Mouse (Mus musculus) cerebellum, adult 8-10 months (tissue): ENCODE measurements around the gene Prss36.
A peak's percentile ranks its signal among the peaks of the same experiment; 100 is the strongest.
"Not testable (repeated sequence)": the region's sequence is repeated elsewhere in the genome, so short reads cannot be mapped to it uniquely, and the experiment has no call there.

Source experiments
- DNase-seq: peaks from one replicate; pipeline ENCODE4 v3.0.0; 2022

Prss36 gene

DNA sequence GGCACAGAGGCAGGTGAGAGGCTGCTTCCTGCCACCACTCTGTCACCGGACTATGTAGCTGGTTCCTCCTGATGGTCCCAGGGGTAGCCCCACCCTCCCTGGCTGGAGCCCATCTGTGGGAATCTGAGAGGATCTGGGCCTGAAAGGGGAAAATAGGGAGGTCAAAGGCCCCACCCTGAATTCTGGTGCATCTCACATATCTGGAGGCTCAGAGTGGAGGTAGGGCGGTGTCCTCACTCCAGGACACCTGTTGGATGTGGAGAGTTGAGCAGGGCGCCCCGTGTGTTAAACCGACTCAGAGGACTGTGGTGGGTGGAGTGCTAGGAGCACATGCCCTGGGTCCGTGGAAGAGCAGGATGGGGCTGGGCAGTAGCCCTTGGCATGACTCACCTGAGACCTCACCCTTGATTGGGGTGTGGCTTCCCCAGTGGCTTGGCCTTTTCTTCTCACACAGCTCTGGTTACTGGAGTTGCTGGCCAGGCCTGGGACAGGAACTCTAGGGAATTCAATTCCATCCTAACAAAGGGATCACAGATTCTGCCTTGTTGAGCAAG, at the start of gene Prss36:
Prss36 (minus strand) TSS at position 256 of the 554 bp plus-strand sequence.
- DNase-seq: no peak

DNA sequence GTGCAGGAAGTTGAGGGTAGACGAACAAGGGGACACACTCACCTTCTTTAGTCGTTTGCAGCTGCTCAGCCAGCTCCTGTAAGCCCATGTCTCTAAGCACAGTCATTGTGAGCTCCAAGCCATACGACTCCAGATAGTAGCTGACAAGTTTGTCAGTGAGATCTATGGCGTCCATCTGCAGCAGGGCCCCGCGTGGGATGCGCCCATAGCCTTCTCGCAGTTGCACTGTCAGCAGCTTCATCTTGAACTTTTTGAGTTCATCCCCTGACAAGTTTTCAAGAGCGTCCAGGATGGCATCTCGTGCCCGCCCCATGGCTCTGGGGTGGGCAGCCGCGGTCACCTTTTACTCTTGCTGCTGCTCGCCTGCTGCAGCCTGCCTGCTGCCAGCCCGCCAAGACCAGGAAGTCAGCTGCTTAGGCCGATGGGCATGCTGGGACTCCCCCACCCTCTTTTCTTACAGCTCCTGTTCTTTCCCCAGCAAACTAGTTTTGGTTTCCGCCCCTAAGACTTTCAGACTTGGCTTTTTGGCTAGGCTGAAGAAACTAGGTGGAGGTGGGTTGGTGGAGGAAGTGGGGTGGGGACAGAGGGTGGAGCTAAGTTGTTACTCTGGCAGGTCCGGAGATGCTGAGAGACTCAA, 46.9 kb upstream of the Prss36 start, which contains the start of gene Pycard:
Pycard (minus strand) TSS at position 527 of the 637 bp plus-strand sequence.
- no peak for DNase-seq

DNA sequence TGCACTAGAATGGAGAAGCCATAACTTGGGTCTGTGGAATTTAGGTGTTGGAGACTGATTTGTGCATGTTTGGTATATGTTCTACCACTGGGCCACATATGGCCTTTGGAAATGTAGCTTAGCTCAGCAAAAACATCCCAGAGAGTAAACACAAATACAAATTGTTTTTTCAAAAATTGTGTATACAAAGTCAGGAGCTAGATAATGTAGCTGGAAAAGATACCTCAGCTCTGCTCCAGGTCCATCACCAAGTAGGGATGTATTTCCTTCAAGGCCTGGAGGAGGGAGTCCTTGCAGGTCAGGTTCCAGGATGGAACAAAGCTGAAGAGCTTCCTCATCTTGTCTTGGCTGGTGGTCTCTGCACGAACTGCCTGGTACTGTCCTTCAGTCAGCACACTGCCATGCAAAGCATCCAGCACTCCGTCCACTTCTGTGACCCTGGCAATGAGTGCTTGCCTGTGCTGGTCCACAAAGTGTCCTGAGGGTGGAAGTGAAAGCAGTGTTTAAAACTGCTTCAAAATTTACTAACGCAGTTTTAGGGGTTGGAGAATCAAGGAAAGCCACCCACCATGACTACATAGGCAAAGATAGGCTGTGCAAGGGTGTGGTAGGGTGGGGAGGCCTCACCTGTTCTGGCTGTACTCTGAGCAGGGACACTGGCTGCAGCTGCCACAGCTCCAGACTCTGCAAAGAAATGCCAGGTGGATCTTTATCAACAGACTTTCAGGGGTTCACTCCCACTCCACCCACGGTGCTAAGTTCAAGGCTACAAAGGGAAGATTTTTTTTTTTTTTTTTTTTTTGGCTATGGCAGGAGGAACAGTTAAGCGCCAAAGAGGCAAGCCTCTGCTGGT, 46.2 kb upstream of the Prss36 start:
- no peak for DNase-seq

DNA sequence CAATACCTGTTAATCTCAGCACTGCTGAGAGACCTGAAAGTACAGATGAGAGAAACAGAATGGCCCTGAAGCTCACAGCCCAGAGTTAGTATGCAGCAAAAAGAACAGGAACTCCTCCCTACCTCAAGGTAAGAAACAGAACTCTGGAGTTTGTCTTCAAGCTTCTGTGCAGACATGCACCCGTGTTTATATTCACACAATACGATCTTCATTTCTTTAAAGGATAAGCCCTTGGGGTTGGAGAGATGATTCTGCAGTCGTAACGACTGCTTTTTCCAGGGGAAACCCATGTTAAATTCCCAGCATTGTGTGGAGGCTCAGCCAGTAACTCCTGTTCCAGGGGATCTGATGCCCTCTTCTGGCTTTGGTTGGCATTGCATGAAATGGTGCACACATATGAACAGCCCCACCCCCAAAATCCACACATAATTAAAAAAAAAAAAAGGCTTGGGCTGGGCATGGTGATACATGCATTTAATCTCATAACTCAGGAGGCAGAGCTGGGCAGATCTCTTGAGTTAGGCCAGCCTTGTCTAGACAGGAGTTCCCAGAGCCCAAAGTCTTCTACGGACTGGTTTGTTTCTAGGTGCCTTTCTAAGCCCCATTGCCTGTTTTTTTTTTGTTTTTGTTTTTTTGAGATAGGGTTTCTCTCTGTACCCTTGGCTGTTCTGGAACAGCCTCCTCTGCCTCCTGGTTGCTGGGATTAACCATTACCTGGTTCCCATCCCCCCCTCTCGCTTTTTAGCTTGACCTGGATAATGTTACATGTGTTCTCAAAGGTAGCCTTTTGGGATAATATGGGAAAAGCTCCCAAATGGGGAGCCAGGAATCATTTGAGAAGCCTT, 45.3 kb upstream of the Prss36 start:
- peak; percentile 68 for DNase-seq

DNA sequence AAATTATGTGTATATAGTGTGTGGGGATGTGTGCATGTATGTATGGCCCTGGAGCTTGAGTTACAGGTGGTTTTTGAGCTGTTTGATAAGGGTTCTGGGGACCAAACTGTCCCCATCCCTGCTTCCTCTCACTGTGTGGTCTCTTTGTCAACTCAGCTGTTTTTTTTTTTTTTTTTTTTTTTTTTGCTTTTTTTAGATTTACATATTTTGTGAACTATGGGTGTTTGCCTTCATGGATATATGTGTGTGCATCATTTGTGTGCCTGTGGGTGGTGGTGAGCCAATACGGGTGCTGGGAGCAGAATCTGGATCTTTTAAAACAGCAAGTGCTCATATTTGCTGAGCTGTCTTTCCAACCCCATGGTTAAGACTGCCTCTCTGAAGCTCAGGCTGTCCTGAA, 42.4 kb upstream of the Prss36 start:
- no peak for DNase-seq

DNA sequence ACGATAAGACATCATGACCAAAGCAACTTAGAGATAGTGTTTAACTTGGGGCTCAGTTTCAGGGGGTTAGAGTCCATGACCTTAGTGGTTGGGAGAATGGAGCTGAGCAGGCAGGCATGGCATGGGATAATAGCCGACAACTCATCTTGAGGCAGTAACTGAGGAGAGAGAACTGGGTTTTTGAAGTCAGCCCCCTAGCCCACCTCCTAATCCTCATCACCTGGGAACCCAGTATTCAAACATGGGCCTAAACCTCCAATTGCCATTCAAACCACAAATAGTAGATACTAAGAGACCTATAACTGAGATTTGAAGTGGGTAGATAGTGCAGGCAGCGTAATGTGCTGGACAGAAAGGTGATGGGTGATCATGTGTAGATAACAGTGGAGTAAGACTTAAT, 34.1 kb upstream of the Prss36 start:
- no peak for DNase-seq

DNA sequence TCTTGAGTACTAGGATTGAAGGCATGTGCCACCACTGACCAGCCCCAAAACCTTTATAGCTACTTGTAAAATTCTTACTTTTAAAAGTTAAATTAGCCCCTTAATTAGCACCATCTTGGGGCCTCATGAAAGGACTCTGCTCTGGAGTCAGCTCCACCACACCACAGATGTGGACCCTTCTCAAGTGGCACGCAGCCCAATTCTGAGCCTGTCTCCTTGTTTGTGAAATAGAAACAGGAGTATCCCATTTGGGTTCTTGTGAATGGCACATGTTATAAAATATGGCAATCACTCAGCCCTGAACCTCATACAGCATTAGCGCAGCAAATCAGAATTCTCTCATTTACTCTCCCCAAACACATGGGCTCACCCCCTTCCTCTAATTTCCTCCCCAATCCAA, 32.3 kb upstream of the Prss36 start:
- DNase-seq: no peak

DNA sequence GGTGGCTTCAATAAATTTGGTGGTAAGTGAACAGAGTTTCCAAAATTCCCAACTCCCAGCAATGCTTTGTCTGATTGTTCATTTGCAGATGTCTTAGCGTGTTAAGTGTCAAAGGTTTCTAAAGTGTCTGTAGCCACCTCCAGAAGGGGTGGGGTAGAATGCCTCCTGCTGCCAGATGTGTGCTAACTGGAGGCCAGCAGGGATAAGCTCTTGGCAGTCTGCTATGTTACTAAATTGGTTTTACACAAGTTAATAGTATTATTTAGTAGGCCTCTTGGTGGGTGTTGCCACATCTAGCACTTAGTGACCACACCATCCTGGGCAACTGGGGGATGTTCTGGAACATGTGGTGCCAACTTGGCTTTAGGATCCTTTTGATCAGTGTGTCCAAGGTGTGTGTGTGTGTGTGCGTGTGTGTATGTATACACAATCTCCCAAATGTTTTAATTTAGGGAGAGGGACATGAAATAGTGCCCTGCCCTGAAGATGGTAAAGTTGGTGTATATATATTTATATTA, 27.9 kb upstream of the Prss36 start:
- DNase-seq: no peak

DNA sequence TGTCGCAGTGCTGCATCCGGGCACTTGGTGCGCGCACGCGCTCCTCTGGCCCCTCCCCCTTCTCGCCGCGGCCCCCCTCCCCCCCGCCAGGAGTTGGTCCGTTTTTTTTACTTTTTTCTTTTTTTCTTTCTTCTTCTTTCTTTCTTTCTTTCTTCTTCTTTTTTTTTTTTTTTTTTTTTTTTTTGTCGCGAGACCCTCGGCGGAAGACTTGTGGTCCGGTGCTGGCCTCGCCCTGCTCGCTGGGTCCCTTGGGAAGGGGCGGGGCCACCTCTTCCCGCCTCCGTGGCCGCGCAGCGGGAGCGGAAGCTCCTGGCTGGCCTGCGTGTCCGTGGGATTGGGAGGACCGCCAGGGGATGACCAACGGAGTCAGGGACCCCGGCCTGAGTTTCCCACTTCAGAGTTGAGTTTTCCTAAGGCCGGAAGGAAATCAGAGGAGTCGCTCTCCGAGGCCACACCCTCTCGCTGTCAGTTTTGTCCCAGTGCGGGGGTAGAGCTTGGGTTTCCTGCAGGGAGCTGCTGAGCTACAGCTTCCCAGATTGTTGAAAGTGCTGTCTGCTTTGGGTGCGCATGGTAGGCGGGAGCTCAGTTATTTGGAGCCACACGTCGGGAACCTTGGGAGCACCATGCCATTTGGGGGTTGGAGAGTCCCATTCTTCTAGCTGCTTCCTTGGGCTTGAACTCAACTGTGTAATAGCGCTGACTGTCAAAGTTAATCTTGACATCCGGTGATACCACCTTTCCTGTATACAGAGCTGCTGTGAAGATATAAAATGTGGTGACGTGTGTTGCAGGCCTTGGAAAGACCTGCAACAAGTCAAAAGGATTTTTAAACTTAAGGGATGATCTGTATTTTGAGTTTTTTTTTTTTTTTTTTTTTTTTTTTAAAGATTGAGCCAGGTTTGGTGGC, 21.6 kb upstream of the Prss36 start:
- peak; percentile 69 for DNase-seq

DNA sequence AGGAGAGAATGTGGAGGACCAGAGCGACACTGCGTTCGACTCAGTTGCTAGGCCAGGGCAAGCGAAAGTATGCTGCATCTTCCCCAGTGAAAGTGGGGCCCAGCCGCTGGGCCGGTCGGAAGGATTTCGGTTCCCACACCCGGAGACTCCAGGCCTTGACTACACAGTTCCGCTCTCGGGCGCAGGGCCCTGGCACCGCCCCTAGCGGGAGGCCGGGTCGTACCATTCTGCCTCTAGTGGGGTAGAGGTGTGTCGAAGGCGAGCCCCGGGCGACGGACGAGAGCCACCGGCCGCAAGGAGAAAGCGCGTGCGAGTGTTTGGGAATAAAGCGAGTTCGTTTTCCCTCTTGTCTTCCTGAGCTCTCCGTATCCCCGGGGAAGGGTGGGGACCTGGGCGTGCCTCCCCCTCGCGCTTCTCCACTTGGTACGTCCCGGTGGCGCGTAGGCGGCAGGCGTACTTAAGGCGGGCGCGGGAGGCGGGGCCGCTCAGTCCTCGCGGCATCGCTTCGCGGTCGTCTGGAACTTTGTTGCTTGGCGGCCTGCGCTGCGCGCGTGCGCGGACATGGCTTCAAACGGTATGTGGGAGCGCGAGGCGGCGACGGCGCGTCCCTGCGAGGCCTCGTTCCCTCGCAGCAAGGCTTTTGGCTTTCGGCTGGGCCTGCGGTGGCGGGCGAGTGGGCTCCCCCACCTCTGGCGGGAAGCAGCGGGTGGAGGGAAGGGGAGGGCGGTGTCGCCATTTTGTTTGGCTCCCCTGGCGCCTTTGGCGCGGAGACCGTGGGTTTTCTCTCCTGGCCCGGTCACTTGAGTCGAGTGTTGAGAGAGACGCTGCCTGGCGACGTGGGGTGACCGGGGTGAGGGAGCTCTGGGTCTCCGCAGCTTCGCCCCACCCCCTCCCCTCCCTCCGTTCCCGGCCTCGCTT, 20.7 kb upstream of the Prss36 start, which contains the start of gene Fus:
Fus (plus strand) TSS at position 454 of the 918 bp plus-strand sequence.
- peak; percentile 99 for DNase-seq

DNA sequence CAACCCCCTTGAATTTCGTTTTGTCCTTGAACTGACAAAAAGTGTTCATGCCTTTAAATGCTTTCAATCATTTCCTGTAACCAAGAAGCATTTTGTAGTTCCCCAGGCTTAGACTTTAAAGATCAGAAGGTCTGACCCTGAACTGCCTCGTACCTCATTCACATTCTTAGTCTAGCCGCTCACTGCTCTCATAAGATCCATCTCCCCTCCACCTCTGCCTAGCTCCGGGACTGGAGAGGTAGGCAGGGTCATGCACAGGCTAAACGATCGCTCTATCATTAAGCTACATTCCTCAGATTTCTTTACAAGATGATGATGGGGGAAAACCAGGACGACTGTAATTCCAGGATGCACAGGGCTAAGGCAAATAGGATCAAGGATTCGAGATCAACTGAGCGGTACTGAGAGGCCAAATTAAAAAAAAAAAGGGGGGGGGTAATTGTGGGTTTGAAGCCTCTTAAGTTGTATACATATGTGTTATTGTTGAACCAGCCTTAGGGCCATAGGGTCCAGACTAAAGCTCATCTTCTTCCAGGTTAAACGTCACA, 19.9 kb upstream of the Prss36 start:
- peak; percentile 23 for DNase-seq

DNA sequence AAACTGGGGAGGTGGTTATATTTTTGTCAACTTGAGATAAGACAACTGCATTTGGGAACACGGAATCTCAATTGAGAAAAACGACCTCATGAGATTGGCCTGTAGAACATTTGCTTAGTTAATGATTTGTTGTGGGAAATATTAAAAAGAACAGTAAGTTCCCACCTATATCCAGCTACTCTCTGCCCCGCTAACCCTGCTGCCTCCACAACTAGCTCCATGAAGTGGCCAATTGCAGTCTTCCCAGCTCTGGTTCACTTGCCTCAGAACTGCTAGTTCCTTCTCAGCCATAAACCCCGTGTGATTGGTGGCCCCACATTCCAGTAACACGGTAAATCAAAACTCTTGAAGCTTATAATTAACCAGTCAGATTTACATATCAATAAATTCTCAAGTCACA, 12.8 kb upstream of the Prss36 start:
- DNase-seq: no peak

DNA sequence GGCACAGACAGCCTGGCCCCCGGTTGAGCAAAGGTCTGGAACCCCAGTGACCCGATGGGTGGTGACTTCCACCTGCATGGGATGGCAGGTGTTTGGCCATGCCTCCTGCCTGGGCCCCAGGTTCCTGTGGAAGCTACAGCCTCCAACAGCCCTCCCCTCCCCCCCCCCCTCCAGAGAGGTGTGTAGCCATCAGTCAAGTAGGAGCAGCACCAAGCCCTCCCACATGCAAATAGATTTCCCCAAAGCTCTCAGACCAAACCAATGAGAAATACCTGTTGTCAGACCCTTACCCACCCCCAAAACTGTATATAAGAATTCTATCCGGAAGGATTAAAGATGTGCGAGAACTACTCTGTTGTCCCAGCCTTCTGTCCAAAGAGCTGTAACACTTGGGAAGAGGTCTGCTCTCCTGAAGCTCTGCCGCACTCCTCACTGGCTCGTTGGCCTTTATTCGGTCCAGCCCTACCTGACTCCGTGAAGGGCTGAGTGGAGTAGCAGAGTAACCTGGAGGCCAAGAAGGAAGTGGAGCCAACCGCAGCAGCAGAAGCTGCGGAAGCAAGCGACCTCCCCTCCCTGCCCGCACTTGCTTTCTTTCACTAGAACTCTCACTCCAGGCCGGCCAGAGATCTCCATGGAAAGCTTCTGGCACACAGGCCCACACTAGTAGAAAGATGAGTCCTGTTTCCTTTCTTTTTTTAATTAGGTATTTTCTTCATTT, 6.5 kb upstream of the Prss36 start:
- no peak for DNase-seq

DNA sequence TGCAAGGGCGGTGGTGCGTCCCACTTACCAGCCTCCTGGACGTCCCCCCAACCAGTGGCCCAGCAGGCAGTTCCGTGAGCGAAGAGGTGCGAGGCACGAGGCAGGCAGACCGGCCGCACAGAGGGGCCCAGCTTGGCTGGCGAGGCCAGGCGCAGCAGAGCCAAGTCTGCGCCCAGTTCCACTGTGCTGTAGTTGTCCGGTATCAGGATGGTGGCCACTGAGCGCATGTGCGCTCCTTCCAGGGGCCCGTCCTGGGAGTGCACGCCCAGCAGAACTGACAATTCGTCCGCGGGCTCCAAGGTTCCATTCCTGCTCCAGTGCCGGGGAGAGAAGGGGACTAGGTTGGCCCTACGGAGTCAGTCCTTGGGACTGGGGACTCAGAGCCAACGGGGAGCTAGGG, 1.9 kb downstream of the Prss36 start:
- no peak for DNase-seq

DNA sequence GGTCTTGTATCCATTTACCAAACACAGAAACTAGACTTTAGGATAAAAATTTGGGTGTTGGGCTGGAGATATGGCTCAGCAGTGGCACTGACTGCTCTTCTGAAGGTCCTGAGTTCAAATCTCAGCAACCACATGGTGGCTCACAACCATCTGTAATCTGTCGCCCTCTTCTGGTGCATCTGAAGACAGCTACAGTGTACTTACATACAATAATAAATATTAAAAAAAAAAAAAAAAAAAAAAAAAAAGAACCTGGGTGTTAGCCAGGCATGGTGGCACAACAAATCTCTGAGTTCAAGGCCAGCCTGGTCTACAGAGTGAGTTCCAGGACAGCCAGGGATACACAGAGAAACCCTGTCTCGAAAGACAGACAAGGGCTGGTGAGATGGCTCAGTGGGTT, 4.4 kb downstream of the Prss36 start:
- not testable (repeated sequence) for DNase-seq

DNA sequence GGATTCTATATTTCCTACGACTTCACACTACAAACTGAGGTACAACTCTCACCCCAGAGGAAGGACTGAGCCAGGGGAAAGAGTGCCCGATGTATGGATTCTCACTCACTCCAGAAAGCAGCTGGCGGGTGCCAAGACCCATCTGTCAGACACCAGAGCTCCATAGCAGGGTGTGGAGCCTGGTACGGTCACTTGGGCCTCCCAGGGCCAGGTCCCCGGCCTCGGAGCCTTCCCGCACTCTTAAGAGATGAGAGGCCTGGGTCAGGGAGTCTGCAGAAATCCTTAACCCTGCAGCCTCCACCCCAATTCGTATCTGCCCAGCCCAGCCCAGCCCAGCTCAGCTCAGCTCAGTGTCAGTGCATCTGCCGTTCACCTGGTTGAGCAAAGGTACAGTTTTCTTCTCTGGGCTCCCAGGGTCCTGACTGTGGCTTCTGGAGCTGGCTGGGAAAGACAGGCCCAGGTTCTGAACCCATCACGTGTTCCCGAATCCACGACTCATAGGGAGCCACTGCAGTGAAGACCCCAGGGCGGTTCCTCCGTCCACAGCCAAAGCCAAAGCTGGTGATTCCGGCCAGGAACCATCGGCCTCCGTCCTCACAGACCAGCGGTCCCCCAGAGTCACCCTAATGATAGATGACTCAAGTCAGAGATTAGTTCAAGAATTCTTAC, 10.2 kb downstream of the Prss36 start:
- no peak for DNase-seq

DNA sequence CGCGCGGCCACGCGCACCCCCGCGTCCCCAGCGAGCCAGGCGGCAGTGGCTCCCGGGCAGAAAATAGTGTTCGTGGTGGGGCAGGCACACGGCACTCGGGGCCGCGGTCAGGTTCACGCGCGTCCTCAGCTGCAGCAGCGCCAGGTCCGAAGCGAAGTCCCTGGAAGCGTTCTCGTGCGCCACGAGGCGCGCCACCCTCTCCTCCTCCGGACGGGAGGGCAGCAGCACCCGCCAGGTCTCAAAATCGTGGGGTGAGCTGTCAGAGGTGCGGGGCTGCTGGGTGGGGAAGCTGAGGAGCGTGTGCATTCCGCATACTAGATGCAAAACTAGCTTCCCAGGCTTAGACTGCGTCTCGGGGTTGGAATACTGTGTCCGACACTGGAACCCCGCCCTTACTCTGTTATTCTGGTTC, 10.8 kb downstream of the Prss36 start:
- no peak for DNase-seq

DNA sequence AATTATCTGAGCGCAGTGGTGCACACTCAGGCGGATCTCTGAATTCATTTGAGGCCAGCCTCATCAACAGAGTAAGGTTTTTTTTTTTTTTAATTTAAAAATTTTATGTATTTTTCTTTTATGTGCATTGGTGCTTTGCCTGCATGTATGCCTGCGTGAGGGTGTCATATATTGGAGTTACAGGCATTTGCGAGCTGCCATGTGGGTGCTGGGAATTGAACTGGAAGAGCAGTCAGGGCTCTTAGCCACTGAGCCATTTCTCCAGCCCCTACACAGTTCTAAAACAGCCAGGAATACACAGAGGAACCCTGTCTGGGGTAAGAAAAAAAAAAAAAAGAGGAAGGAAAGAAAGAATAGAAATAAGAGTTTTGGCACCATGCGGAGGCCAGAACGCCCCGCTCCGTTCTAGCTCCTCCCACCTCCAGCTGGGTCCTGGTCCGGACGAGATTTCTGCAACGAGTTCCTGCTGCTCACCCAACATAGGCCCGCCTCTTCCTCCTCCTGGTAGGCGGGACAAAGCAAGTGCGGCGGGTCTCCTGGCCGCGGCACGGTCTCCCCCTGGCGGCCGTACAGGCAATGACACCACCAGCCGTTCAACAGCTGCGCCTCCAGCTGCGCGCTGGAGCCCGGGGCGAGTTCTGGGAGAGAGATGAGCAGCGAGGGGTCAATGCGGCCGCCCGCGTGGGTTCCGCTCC, 11.3 kb downstream of the Prss36 start:
- peak; percentile 94 for DNase-seq
